Comparison of ENCODE assay signal across 23 mouse cellular contexts in the genomic region with DNA sequence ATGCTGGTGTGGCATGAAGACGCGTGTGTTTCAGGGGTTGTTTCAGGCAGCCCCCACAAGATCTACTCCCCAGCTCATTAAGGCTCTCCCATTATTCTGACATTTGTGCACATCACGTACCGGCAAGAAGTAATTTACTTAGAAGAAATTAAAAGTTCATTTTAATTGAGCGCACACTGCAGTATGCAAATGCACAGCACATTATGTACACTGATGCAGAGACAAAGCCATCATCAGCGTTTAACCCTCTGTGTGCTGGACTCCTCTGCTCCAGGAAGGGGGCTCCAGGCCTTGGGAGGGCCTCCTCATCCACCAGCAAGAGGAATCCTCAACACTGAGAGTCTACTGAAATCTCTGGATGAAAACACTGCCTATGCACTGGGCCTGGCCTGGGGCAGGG. TPM values are rescaled to one million over a fixed set of nuclear protein-coding genes. Genes with fewer than 3 reads are reported as not detected.
DNase-seq lines count a peak whose midpoint lies in the region; ATAC-seq and TF ChIP-seq lines count a peak whose summit lies in the region.
"Had no signal": no experiment of that assay in that cellular context is flagged by ENCODE, and none has a peak within 500 bp of the region (broad histone marks: within the 10 kb centered on the region; RNA-seq: fewer than 3 reads in every experiment).

No protein-coding gene starts in this region.

- intact Hi-C loops in left cerebral cortex, adult 2 months (cut with DNase I) = no loop called here

- no peak for TF ChIP-seq CTCF in brain, embryonic 14.5 days (IDR thresholded peaks at IDR 0.05; ENCODE audit: borderline replicate concordance, extremely low read depth, insufficient read depth, insufficient read length)
- TF ChIP-seq CTCF in left cerebral cortex, adult 2 months (IDR thresholded peaks at IDR 0.05) = no peak

- DNase-seq in forebrain, embryonic 10.5 days (ENCODE audit: extremely low spot score, low spot score) = no peak
- peak; percentile 80 for DNase-seq in brain, embryonic 14.5 days (ENCODE audit: low read depth)
- no peak for DNase-seq in adrenal gland, postnatal 4 days (ENCODE audit: low spot score in 2 of 2)
- no peak for DNase-seq in kidney, postnatal 10 days
- no peak for DNase-seq in left cerebral cortex, adult 2 months (ENCODE audit: extremely low spot score in 1 of 2, low spot score in 2 of 2)
- DNase-seq: adrenal gland, postnatal 10 days; cerebellum, adult 11 months; cerebellum, postnatal 14 days; gastrocnemius, postnatal 36 days; heart, postnatal 4 days; lung, adult 18-20 months; thymus, postnatal 25 days had no signal

- TF ChIP-seq POLR2A in brain, embryonic 14.5 days (IDR thresholded peaks at IDR 0.05; ENCODE audit: borderline replicate concordance, extremely low read depth, insufficient read depth, insufficient read length, poor library complexity, severe bottlenecking) = no peak

- H3K4me1 ChIP-seq in forebrain, embryonic 13.5 days = peaks cover 93% of the 10 kb centered on the region
- H3K4me1 ChIP-seq in forebrain, embryonic 10.5 days = peaks cover 53% of the 10 kb centered on the region
- H3K4me1 ChIP-seq in hindbrain, embryonic 13.5 days (replicated peaks) = peaks cover 95% of the 10 kb centered on the region
- peaks cover 53% of the 10 kb centered on the region for H3K4me1 ChIP-seq in midbrain, embryonic 16.5 days (ENCODE audit: control insufficient read depth, insufficient read depth, low read length)

- ATAC-seq in forebrain, embryonic 13.5 days = peak; percentile 54
- peak; percentile 52; the same call in 1 of the 2 replicates for ATAC-seq in hindbrain, embryonic 13.5 days (ENCODE audit: low FRiP score)
- ATAC-seq in midbrain, embryonic 16.5 days = no peak
- ATAC-seq: activated CD4-positive, CD25-positive, alpha-beta regulatory T cell, adult 4 months; CD4-positive, CD25-positive, alpha-beta regulatory T cell, adult 4 months; intestine, embryonic 16.5 days had no signal

- H3K27me3 ChIP-seq in forebrain, embryonic 13.5 days = peaks cover 16% of the 10 kb centered on the region; the same call in 1 of the 2 replicates
- H3K27me3 ChIP-seq in forebrain, embryonic 10.5 days (ENCODE audit: poor library complexity, severe bottlenecking) = peaks cover 72% of the 10 kb centered on the region
- 0 out of 2 replicates have a peak, but pooled peaks cover 7% of the 10 kb centered on the region for H3K27me3 ChIP-seq in hindbrain, embryonic 13.5 days
- H3K27me3 ChIP-seq in midbrain, embryonic 16.5 days (ENCODE audit: control insufficient read depth, insufficient read depth, low read depth, low read length) = no peaks in the 10 kb centered on the region

- H3K27ac ChIP-seq in forebrain, embryonic 13.5 days = peak overlapping the region; percentile 85
- no peak overlapping the region for H3K27ac ChIP-seq in forebrain, embryonic 10.5 days
- H3K27ac ChIP-seq in hindbrain, embryonic 13.5 days = peak overlapping the region; percentile 98
- peak overlapping the region; percentile 58 for H3K27ac ChIP-seq in midbrain, embryonic 16.5 days (ENCODE audit: low read length)
- H3K27ac ChIP-seq in left cerebral cortex, adult 2 months = no peak overlapping the region
- H3K27ac ChIP-seq: embryonic facial prominence, embryonic 13.5 days; heart, embryonic 15.5 days; kidney, embryonic 15.5 days; limb, embryonic 10.5 days had no signal

- no peak overlapping the region for H3K4me2 ChIP-seq in forebrain, embryonic 13.5 days
- H3K4me2 ChIP-seq in hindbrain, embryonic 13.5 days = no peak overlapping the region
- H3K4me2 ChIP-seq in midbrain, embryonic 16.5 days (ENCODE audit: low read length) = no peak overlapping the region
- H3K4me2 ChIP-seq: embryonic facial prominence, embryonic 13.5 days; kidney, embryonic 15.5 days; liver, embryonic 11.5 days had no signal

- no peaks in the 10 kb centered on the region for H3K9me3 ChIP-seq in forebrain, embryonic 13.5 days (replicated peaks)
- no peaks in the 10 kb centered on the region for H3K9me3 ChIP-seq in forebrain, embryonic 10.5 days
- no peaks in the 10 kb centered on the region for H3K9me3 ChIP-seq in hindbrain, embryonic 13.5 days
- H3K9me3 ChIP-seq in midbrain, embryonic 16.5 days (replicated peaks; ENCODE audit: control insufficient read depth, low read length, poor library complexity, severe bottlenecking) = no peaks in the 10 kb centered on the region
- H3K9me3 ChIP-seq: embryonic facial prominence, embryonic 13.5 days; heart, embryonic 15.5 days; kidney, embryonic 15.5 days; limb, embryonic 10.5 days had no signal

- 47% methylated on average over 6 of the region's 6 CpGs for WGBS in forebrain, embryonic 13.5 days
- 84% methylated on average over 6 of the region's 6 CpGs for WGBS in forebrain, embryonic 10.5 days
- 48% methylated on average over 6 of the region's 6 CpGs for WGBS in hindbrain, embryonic 13.5 days
- 56% methylated on average over 6 of the region's 6 CpGs for WGBS in midbrain, embryonic 16.5 days

- H3K4me3 ChIP-seq in forebrain, embryonic 13.5 days = no peak overlapping the region
- H3K4me3 ChIP-seq in forebrain, embryonic 10.5 days = no peak overlapping the region
- H3K4me3 ChIP-seq in hindbrain, embryonic 13.5 days = no peak overlapping the region
- no peak overlapping the region for H3K4me3 ChIP-seq in midbrain, embryonic 16.5 days (ENCODE audit: low read depth, low read length)
- H3K4me3 ChIP-seq in left cerebral cortex, adult 2 months = no peak overlapping the region
- H3K4me3 ChIP-seq: embryonic facial prominence, embryonic 13.5 days; heart, embryonic 15.5 days; kidney, embryonic 15.5 days; limb, embryonic 10.5 days had no signal

- no peak overlapping the region for H3K9ac ChIP-seq in forebrain, embryonic 13.5 days
- H3K9ac ChIP-seq in hindbrain, embryonic 13.5 days = peak overlapping the region; percentile 29; the same call in 1 of the 2 replicates
- H3K9ac ChIP-seq in midbrain, embryonic 16.5 days (ENCODE audit: low read depth, low read length) = no peak overlapping the region
- H3K9ac ChIP-seq: embryonic facial prominence, embryonic 13.5 days; heart, embryonic 15.5 days; kidney, embryonic 15.5 days had no signal

- H3K36me3 ChIP-seq in forebrain, embryonic 13.5 days (ENCODE audit: poor library complexity, severe bottlenecking) = no peaks in the 10 kb centered on the region
- no peaks in the 10 kb centered on the region for H3K36me3 ChIP-seq in forebrain, embryonic 10.5 days (replicated peaks)
- H3K36me3 ChIP-seq in hindbrain, embryonic 13.5 days = no peaks in the 10 kb centered on the region
- H3K36me3 ChIP-seq in midbrain, embryonic 16.5 days (ENCODE audit: control insufficient read depth, insufficient read depth, low read length) = no peaks in the 10 kb centered on the region
- H3K36me3 ChIP-seq: embryonic facial prominence, embryonic 13.5 days; heart, embryonic 15.5 days; kidney, embryonic 15.5 days; limb, embryonic 10.5 days had no signal

RNA-seq across cellular contexts. Expression of gene Acsf3, which starts 37.4 kb away (rescaled TPM):
- polyA plus RNA-seq in forebrain, embryonic 13.5 days (2015; fragmentation: Nextera tagmentation; extraction: Ambion mirVana) = 15.4 and 17.4 TPM in 2 replicates
- 19.0 and 19.1 TPM in 2 replicates for polyA plus RNA-seq in forebrain, embryonic 10.5 days (2016; fragmentation: Nextera tagmentation; extraction: Ambion mirVana)
- polyA plus RNA-seq in brain, embryonic 14.5 days (2012; rRNA removed) = 18.9 and 19.5 TPM in 2 replicates
- 16.2 and 17.4 TPM in 2 replicates for polyA plus RNA-seq in hindbrain, embryonic 13.5 days (2015; fragmentation: Nextera tagmentation; extraction: Ambion mirVana)
- polyA plus RNA-seq in midbrain, embryonic 16.5 days (2015; fragmentation: Nextera tagmentation; extraction: Ambion mirVana) = 15.1 and 18.0 TPM in 2 replicates
- total RNA-seq in adrenal gland, postnatal 4 days (2021) = 10 to 100 TPM; 34.0 to 35.8 TPM
- total RNA-seq in left cerebral cortex, adult 2 months (2021) = 10 to 100 TPM; 22.8 to 23.3 TPM

RNA-seq across cellular contexts. Expression of gene Cbfa2t3, which starts 39.0 kb away (rescaled TPM):
- polyA plus RNA-seq in forebrain, embryonic 13.5 days (2015; fragmentation: Nextera tagmentation; extraction: Ambion mirVana) = 12.4 and 13.9 TPM in 2 replicates
- 1.6 and 2.4 TPM in 2 replicates for polyA plus RNA-seq in forebrain, embryonic 10.5 days (2016; fragmentation: Nextera tagmentation; extraction: Ambion mirVana)
- 9.5 and 30.2 TPM in 2 replicates for polyA plus RNA-seq in brain, embryonic 14.5 days (2012; rRNA removed)
- polyA plus RNA-seq in hindbrain, embryonic 13.5 days (2015; fragmentation: Nextera tagmentation; extraction: Ambion mirVana) = 27.2 and 30.2 TPM in 2 replicates
- 17.7 and 17.9 TPM in 2 replicates for polyA plus RNA-seq in midbrain, embryonic 16.5 days (2015; fragmentation: Nextera tagmentation; extraction: Ambion mirVana)
- total RNA-seq in adrenal gland, postnatal 4 days (2021) = 10 to 100 TPM; 11.3 to 12.0 TPM
- total RNA-seq in left cerebral cortex, adult 2 months (2021) = 10 to 100 TPM; 32.8 to 48.8 TPM

Comparison
In these comparisons a context has a peak if more than half of its experiments do, and no peak if none do; other contexts are left out.
1. H3K27ac ChIP-seq: peak in forebrain, embryonic 13.5 days (single experiment), hindbrain, embryonic 13.5 days (single experiment) and midbrain, embryonic 16.5 days (single experiment); none in forebrain, embryonic 10.5 days (single experiment) and left cerebral cortex, adult 2 months (single experiment).